Mouse (Mus musculus): ENCODE measurements at regions not wholly inside any gene's neighbourhood (a gene's known extent, or its start where the extent isn't known, plus 50 kb on each side); places are given as distances from the start of the nearest gene placed in this dataset.

DNA sequence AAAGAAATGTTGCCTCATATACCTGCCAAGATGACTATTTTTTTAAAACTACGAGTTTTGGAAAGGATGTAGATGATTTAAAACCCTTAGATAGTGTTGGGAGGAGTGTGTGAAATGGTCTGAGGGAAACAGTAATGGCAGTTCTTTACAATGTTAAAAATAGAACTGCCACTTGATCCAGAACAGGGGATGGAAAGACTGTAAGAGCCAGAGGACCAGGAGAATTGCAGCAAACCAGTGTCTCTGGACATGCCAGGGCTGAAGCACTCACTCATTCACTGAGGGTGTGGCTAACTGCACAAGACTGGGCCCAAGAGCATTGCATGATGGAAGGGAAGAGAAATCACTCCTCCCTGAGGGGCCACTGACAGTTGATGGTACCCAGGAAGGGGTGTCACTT, 53.9 kb upstream of the Rasgef1b start:
- WGBS, result 78% methylated on average over 1 of the region's 1 CpGs
- ATAC-seq (ENCODE audit: low FRiP score), result no peak
- no peak for TF ChIP-seq CTCF (IDR thresholded peaks at IDR 0.05)
- Histone ChIP-seq H3K9me3 (ENCODE audit: low read length) (no peaks in the 10 kb centered on the region), H3K36me3 (ENCODE audit: insufficient read depth, low read length) (no peaks in the 10 kb centered on the region), H3K4me1 (ENCODE audit: insufficient read depth, low read length) (0 out of 2 replicates have a peak, but pooled peaks cover 4% of the 10 kb centered on the region), H3K4me2 (ENCODE audit: low read depth, low read length, poor library complexity, severe bottlenecking) (no peak overlapping the region), H3K9ac (replicated peaks; ENCODE audit: low read length, poor library complexity, severe bottlenecking) (no peak overlapping the region), H3K27ac (ENCODE audit: low read depth, low read length) (no peak overlapping the region), H3K4me3 (ENCODE audit: low read depth, low read length) (no peak overlapping the region), H3K27me3 (ENCODE audit: insufficient read depth, low read length) (no peaks in the 10 kb centered on the region)
- DNase-seq (ENCODE audit: low spot score), result no peak

- no peaks in the 10 kb centered on the region for H3K27me3 ChIP-seq (ENCODE audit: insufficient read depth, low read length)
- ATAC-seq (ENCODE audit: low FRiP score), result no peak
- no peaks in the 10 kb centered on the region for H3K9me3 ChIP-seq (ENCODE audit: low read length)
- H3K27ac ChIP-seq (ENCODE audit: low read depth, low read length), result no peak overlapping the region
- 0 out of 2 replicates have a peak, but pooled peaks cover 4% of the 10 kb centered on the region for H3K4me1 ChIP-seq (ENCODE audit: insufficient read depth, low read length)
- no peak overlapping the region for H3K4me3 ChIP-seq (ENCODE audit: low read depth, low read length)
- 56% methylated on average over 9 of the region's 9 CpGs for WGBS
- H3K9ac ChIP-seq (replicated peaks; ENCODE audit: low read length, poor library complexity, severe bottlenecking), result no peak overlapping the region
- peak; percentile 50 for DNase-seq (ENCODE audit: low spot score)
- H3K4me2 ChIP-seq (ENCODE audit: low read depth, low read length, poor library complexity, severe bottlenecking), result no peak overlapping the region
- no peak for TF ChIP-seq CTCF (IDR thresholded peaks at IDR 0.05)
- H3K36me3 ChIP-seq (ENCODE audit: insufficient read depth, low read length), result no peaks in the 10 kb centered on the region
These were observed 57.0 kb upstream of the Rasgef1b start for GRCm38 (mm10) chr5:99785850-99786249.

- H3K27ac ChIP-seq (ENCODE audit: low read depth, low read length), result no peak overlapping the region
- no peaks in the 10 kb centered on the region for H3K36me3 ChIP-seq (ENCODE audit: insufficient read depth, low read length)
- WGBS, result 21% methylated on average over 10 of the region's 10 CpGs
- H3K4me3 ChIP-seq (ENCODE audit: low read depth, low read length), result no peak overlapping the region
- peak; percentile 58 for DNase-seq (ENCODE audit: low spot score)
- H3K4me1 ChIP-seq (ENCODE audit: insufficient read depth, low read length), result 0 out of 2 replicates have a peak, but pooled peaks cover 4% of the 10 kb centered on the region
- TF ChIP-seq CTCF (IDR thresholded peaks at IDR 0.05), result no peak
- no peak for ATAC-seq (ENCODE audit: low FRiP score)
- no peaks in the 10 kb centered on the region for H3K27me3 ChIP-seq (ENCODE audit: insufficient read depth, low read length)
- H3K9ac ChIP-seq (replicated peaks; ENCODE audit: low read length, poor library complexity, severe bottlenecking), result no peak overlapping the region
- no peak overlapping the region for H3K4me2 ChIP-seq (ENCODE audit: low read depth, low read length, poor library complexity, severe bottlenecking)
- no peaks in the 10 kb centered on the region for H3K9me3 ChIP-seq (ENCODE audit: low read length)
These were observed 58.4 kb upstream of the Rasgef1b start for GRCm38 (mm10) chr5:99787239-99787638.

GRCm38 (mm10) chr5:99787665-99788366, 59.0 kb upstream of the Rasgef1b start:
- no peak overlapping the region for H3K27ac ChIP-seq (ENCODE audit: low read depth, low read length)
- ATAC-seq (ENCODE audit: low FRiP score) (no peak), DNase-seq (ENCODE audit: low spot score) (peak; percentile 49)
- no peaks in the 10 kb centered on the region for H3K9me3 ChIP-seq (ENCODE audit: low read length)
- WGBS, result 60% methylated on average over 3 of the region's 3 CpGs
- 0 out of 2 replicates have a peak, but pooled peaks cover 4% of the 10 kb centered on the region for H3K4me1 ChIP-seq (ENCODE audit: insufficient read depth, low read length)
- no peaks in the 10 kb centered on the region for H3K36me3 ChIP-seq (ENCODE audit: insufficient read depth, low read length)
- no peak overlapping the region for H3K9ac ChIP-seq (replicated peaks; ENCODE audit: low read length, poor library complexity, severe bottlenecking)
- TF ChIP-seq CTCF (IDR thresholded peaks at IDR 0.05), result no peak
- no peak overlapping the region for H3K4me3 ChIP-seq (ENCODE audit: low read depth, low read length)
- no peak overlapping the region for H3K4me2 ChIP-seq (ENCODE audit: low read depth, low read length, poor library complexity, severe bottlenecking)
- no peaks in the 10 kb centered on the region for H3K27me3 ChIP-seq (ENCODE audit: insufficient read depth, low read length)

- Histone ChIP-seq H3K4me1 (ENCODE audit: insufficient read depth, low read length) (0 out of 2 replicates have a peak, but pooled peaks cover 4% of the 10 kb centered on the region), H3K9ac (replicated peaks; ENCODE audit: low read length, poor library complexity, severe bottlenecking) (no peak overlapping the region), H3K36me3 (ENCODE audit: insufficient read depth, low read length) (no peaks in the 10 kb centered on the region), H3K27me3 (ENCODE audit: insufficient read depth, low read length) (no peaks in the 10 kb centered on the region), H3K27ac (ENCODE audit: low read depth, low read length) (no peak overlapping the region), H3K9me3 (ENCODE audit: low read length) (no peaks in the 10 kb centered on the region), H3K4me2 (ENCODE audit: low read depth, low read length, poor library complexity, severe bottlenecking) (no peak overlapping the region), H3K4me3 (ENCODE audit: low read depth, low read length) (no peak overlapping the region)
- no peak for TF ChIP-seq CTCF (IDR thresholded peaks at IDR 0.05)
- ATAC-seq (ENCODE audit: low FRiP score) (no peak), DNase-seq (ENCODE audit: low spot score) (no peak)
- WGBS, result 80% methylated on average over 5 of the region's 5 CpGs
These were observed 61.9 kb upstream of the Rasgef1b start for GRCm38 (mm10) chr5:99790733-99791132.

DNA sequence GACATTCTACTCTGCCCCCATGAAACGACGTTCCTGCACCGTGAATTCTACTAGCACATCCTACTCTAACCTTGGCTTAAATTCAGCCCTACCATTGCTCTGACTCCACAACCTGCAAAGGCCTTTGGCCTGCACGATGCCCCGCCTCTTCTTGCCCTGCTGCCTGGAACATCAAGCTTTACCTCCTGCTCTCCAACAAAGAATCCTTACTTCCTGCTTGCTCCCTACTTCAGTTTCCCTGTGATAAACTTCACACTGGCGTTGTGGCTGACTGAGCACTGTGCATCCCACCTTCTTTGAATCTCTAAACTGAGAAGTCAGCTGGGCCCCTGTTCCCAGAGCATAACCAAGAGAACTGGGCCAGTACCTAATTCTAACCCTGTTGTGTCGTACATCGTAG, 71.7 kb upstream of the Rasgef1b start:
- Histone ChIP-seq H3K4me1 (ENCODE audit: insufficient read depth, low read length) (no peaks in the 10 kb centered on the region), H3K9me3 (ENCODE audit: low read length) (no peaks in the 10 kb centered on the region), H3K36me3 (ENCODE audit: insufficient read depth, low read length) (no peaks in the 10 kb centered on the region), H3K9ac (replicated peaks; ENCODE audit: low read length, poor library complexity, severe bottlenecking) (no peak overlapping the region), H3K27me3 (ENCODE audit: insufficient read depth, low read length) (no peaks in the 10 kb centered on the region), H3K4me2 (ENCODE audit: low read depth, low read length, poor library complexity, severe bottlenecking) (no peak overlapping the region), H3K4me3 (ENCODE audit: low read depth, low read length) (no peak overlapping the region), H3K27ac (ENCODE audit: low read depth, low read length) (no peak overlapping the region)
- WGBS, result 71% methylated on average over 8 of the region's 8 CpGs
- TF ChIP-seq CTCF (IDR thresholded peaks at IDR 0.05), result no peak
- no peak for DNase-seq (ENCODE audit: low spot score)
- no peak for ATAC-seq (ENCODE audit: low FRiP score)

Measured in midbrain, postnatal 0 days (tissue).